Mouse (Mus musculus): Measurements from ENCODE around the gene Slc12a4.

GRCm38 (mm10) chr8:105949350-105949749 is 16.5 kb downstream of the Slc12a4 start:
- TF ChIP-seq POLR2A (IDR thresholded peaks at IDR 0.05; ENCODE audit: low read depth, low read length) (no peak), CTCF (IDR thresholded peaks at IDR 0.05; ENCODE audit: borderline replicate concordance, insufficient read depth, low read length) (no peak)

All from embryonic fibroblast, embryonic 13.5 days (primary cell).